Mouse (Mus musculus): Measurements from ENCODE around the gene Gm17693.
"Not testable (repeated sequence)": the region's sequence is repeated elsewhere in the genome, so short reads cannot be mapped to it uniquely, and the experiment has no call there.

Gm17693 gene

GRCm38 (mm10) chrX:125705144-125705543 lies at the start of gene Gm17693:
Gm17693 (plus strand) TSS chrX:125705444.
- DNase-seq (ENCODE audit: low read depth) = not testable (repeated sequence)
